In genomic region chr3:159782222-159782844, GRCm38 (mm10) we compare ENCODE assay signal across 10 mouse cellular contexts. TPM values are rescaled to one million over a fixed set of nuclear protein-coding genes. Genes with fewer than 3 reads are reported as not detected.
DNase-seq lines count a peak whose midpoint lies in the region; ATAC-seq and TF ChIP-seq lines count a peak whose summit lies in the region.
"Had no signal": no experiment of that assay in that cellular context is flagged by ENCODE, and none has a peak within 500 bp of the region (broad histone marks: within the 10 kb centered on the region; RNA-seq: fewer than 3 reads in every experiment).

No protein-coding gene starts in this region.

- H3K4me2 ChIP-seq in heart, postnatal 0 days (ENCODE audit: low read depth, low read length) = peak overlapping the region; percentile 54
- peak overlapping the region; percentile 32 for H3K4me2 ChIP-seq in hindbrain, embryonic 12.5 days (replicated peaks)
- peak overlapping the region; percentile 37; the same call in 1 of the 2 replicates for H3K4me2 ChIP-seq in midbrain, embryonic 16.5 days (ENCODE audit: low read length)

- no peaks in the 10 kb centered on the region for H3K9me3 ChIP-seq in heart, postnatal 0 days (replicated peaks; ENCODE audit: control insufficient read depth, low read length)
- H3K9me3 ChIP-seq in hindbrain, embryonic 12.5 days (replicated peaks) = no peaks in the 10 kb centered on the region
- no peaks in the 10 kb centered on the region for H3K9me3 ChIP-seq in midbrain, embryonic 16.5 days (replicated peaks; ENCODE audit: control insufficient read depth, low read length, poor library complexity, severe bottlenecking)

- H3K27ac ChIP-seq in heart, postnatal 0 days (ENCODE audit: low read depth) = no peak overlapping the region
- no peak overlapping the region for H3K27ac ChIP-seq in hindbrain, embryonic 12.5 days
- H3K27ac ChIP-seq in midbrain, embryonic 16.5 days (ENCODE audit: low read length) = no peak overlapping the region
- H3K27ac ChIP-seq: macrophage had no signal

- DNase-seq in heart, postnatal 0 days (ENCODE audit: low spot score) = no peak
- no peak for DNase-seq in heart, adult 9 months (ENCODE audit: low spot score in 2 of 2)
- peak; percentile 76 for DNase-seq in embryo, embryonic 10 days (ENCODE audit: low spot score)
- no peak for DNase-seq in thymus, postnatal 14 days
- no peak for DNase-seq in natural killer cell, adult 2 months (ENCODE audit: low spot score in 2 of 2)
- no peak for DNase-seq in layer of hippocampus, adult 8-10 months (ENCODE audit: low spot score in 2 of 2)
- DNase-seq: cerebellum, adult 11 months had no signal

- ATAC-seq in heart, postnatal 0 days (ENCODE audit: insufficient read depth, low read depth) = no peak
- peak; percentile 64 for ATAC-seq in hindbrain, embryonic 12.5 days (ENCODE audit: low FRiP score)
- ATAC-seq in midbrain, embryonic 16.5 days = peak; percentile 87; the same call in 1 of the 2 replicates

- no peak overlapping the region for H3K9ac ChIP-seq in heart, postnatal 0 days (replicated peaks; ENCODE audit: low read depth, low read length)
- H3K9ac ChIP-seq in hindbrain, embryonic 12.5 days = no peak overlapping the region
- H3K9ac ChIP-seq in midbrain, embryonic 16.5 days (ENCODE audit: low read depth, low read length) = no peak overlapping the region

- H3K4me3 ChIP-seq in heart, postnatal 0 days (ENCODE audit: low read depth, low read length) = peak overlapping the region; percentile 15; the same call in 1 of the 2 replicates
- no peak overlapping the region for H3K4me3 ChIP-seq in hindbrain, embryonic 12.5 days
- H3K4me3 ChIP-seq in midbrain, embryonic 16.5 days (ENCODE audit: low read depth, low read length) = no peak overlapping the region

- no peak for TF ChIP-seq EP300 in heart, postnatal 0 days (IDR thresholded peaks at IDR 0.05; ENCODE audit: low read depth)

- no peaks in the 10 kb centered on the region for H3K36me3 ChIP-seq in heart, postnatal 0 days (replicated peaks; ENCODE audit: control insufficient read depth, insufficient read depth, low read length)
- no peaks in the 10 kb centered on the region for H3K36me3 ChIP-seq in hindbrain, embryonic 12.5 days
- H3K36me3 ChIP-seq in midbrain, embryonic 16.5 days (ENCODE audit: control insufficient read depth, insufficient read depth, low read length) = no peaks in the 10 kb centered on the region

- no peaks in the 10 kb centered on the region for H3K27me3 ChIP-seq in heart, postnatal 0 days (ENCODE audit: control insufficient read depth, insufficient read depth, low read length)
- no peaks in the 10 kb centered on the region for H3K27me3 ChIP-seq in hindbrain, embryonic 12.5 days
- no peaks in the 10 kb centered on the region for H3K27me3 ChIP-seq in midbrain, embryonic 16.5 days (ENCODE audit: control insufficient read depth, insufficient read depth, low read depth, low read length)

- 4% methylated on average over 13 of the region's 13 CpGs for WGBS in heart, postnatal 0 days
- WGBS in hindbrain, embryonic 12.5 days = 5% methylated on average over 13 of the region's 13 CpGs
- 4% methylated on average over 13 of the region's 13 CpGs for WGBS in midbrain, embryonic 16.5 days

- no peak for TF ChIP-seq CTCF in heart, postnatal 0 days (IDR thresholded peaks at IDR 0.05; ENCODE audit: low read depth)

- no peaks in the 10 kb centered on the region for H3K4me1 ChIP-seq in heart, postnatal 0 days (ENCODE audit: control insufficient read depth, insufficient read depth)
- H3K4me1 ChIP-seq in hindbrain, embryonic 12.5 days = peaks cover 5% of the 10 kb centered on the region; the same call in 1 of the 2 replicates
- H3K4me1 ChIP-seq in midbrain, embryonic 16.5 days (ENCODE audit: control insufficient read depth, insufficient read depth, low read length) = peaks cover 5% of the 10 kb centered on the region; the same call in 1 of the 2 replicates

RNA-seq across cellular contexts. Expression of gene Wls, which starts 57.1 kb away (rescaled TPM):
- total RNA-seq in heart, postnatal 0 days (2014; rRNA removed; ENCODE audit: low replicate concordance) = 95.1 and 105 TPM in 2 replicates
- 99.4 and 106 TPM in 2 replicates for polyA plus RNA-seq in heart, postnatal 0 days (2015; fragmentation: Nextera tagmentation; extraction: Ambion mirVana)
- polyA plus RNA-seq in hindbrain, embryonic 12.5 days (2016; fragmentation: Nextera tagmentation; extraction: Ambion mirVana) = 156 and 162 TPM in 2 replicates
- 70.4 and 80.8 TPM in 2 replicates for polyA plus RNA-seq in midbrain, embryonic 16.5 days (2015; fragmentation: Nextera tagmentation; extraction: Ambion mirVana)
- 10 to 100 TPM; 26.4 to 33.9 (median 28.4) TPM for total RNA-seq in layer of hippocampus, adult 8-10 months (2022)
